Comparison of ENCODE assay signal across 7 mouse cellular contexts in genomic region chr6:112564119-112564518, GRCm38 (mm10).
DNase-seq lines count a peak whose midpoint lies in the region; ATAC-seq and TF ChIP-seq lines count a peak whose summit lies in the region.
"Not testable (repeated sequence)": the region's sequence is repeated elsewhere in the genome, so short reads cannot be mapped to it uniquely, and the experiment has no call there.

No protein-coding gene starts in this region.

- not testable (repeated sequence) for H3K4me2 ChIP-seq in limb, embryonic 14.5 days (replicated peaks; ENCODE audit: low read depth, low read length, severe bottlenecking)

- ATAC-seq in limb, embryonic 14.5 days (ENCODE audit: low FRiP score, low read depth): not testable (repeated sequence)

- WGBS in limb, embryonic 14.5 days: 64% methylated on average over 5 of the region's 5 CpGs

- TF ChIP-seq CTCF in gastrocnemius, adult 2 months (IDR thresholded peaks at IDR 0.05): not testable (repeated sequence)

- peak; percentile 59 for DNase-seq in brain, adult 2 months (ENCODE audit: low read depth, low spot score)
- DNase-seq in cerebellum, adult 11-12 months: peak; percentile 74
- DNase-seq in cerebellum, adult 9-10 months: peak; percentile 73
- peak; percentile 79 to 86 for DNase-seq in cerebellum, postnatal 25 days
- peak; percentile 61 for DNase-seq in gastrocnemius, adult 2 months
- peak; percentile 81 for DNase-seq in heart, adult 11 months
- DNase-seq in limb, embryonic 14.5 days (ENCODE audit: low spot score): peak; percentile 21

- H3K27me3 ChIP-seq in limb, embryonic 14.5 days (ENCODE audit: control insufficient read depth, insufficient read depth, low read length): not testable (repeated sequence)

- not testable (repeated sequence) for TF ChIP-seq POLR2A in limb, embryonic 14.5 days (IDR thresholded peaks at IDR 0.05; ENCODE audit: borderline replicate concordance, extremely low read depth, insufficient read depth, insufficient read length)

- intact Hi-C loops in gastrocnemius, adult 2 months (cut with DNase I): not testable (repeated sequence)

- H3K4me3 ChIP-seq in gastrocnemius, adult 2 months; limb, embryonic 14.5 days (replicated peaks; ENCODE audit: low read length): not testable (repeated sequence)

- H3K9me3 ChIP-seq in limb, embryonic 14.5 days (ENCODE audit: control insufficient read depth, low read length): not testable (repeated sequence)

- H3K27ac ChIP-seq in gastrocnemius, adult 2 months; limb, embryonic 14.5 days (replicated peaks; ENCODE audit: low read depth, low read length): not testable (repeated sequence)

- H3K4me1 ChIP-seq in limb, embryonic 14.5 days (ENCODE audit: control insufficient read depth, insufficient read depth, low read length): not testable (repeated sequence)

- H3K9ac ChIP-seq in limb, embryonic 14.5 days (ENCODE audit: low read depth, low read length, severe bottlenecking): not testable (repeated sequence)

- not testable (repeated sequence) for H3K36me3 ChIP-seq in limb, embryonic 14.5 days (ENCODE audit: control insufficient read depth, insufficient read depth, low read length)

Comparison
In these comparisons a context has a peak if more than half of its experiments do, and no peak if none do; other contexts are left out.
1. DNase-seq: peak in every context shown above with its lines; median percentile 82 in cerebellum, postnatal 25 days; 81 in heart, adult 11 months; 74 in cerebellum, adult 11-12 months; 73 in cerebellum, adult 9-10 months; 61 in gastrocnemius, adult 2 months; 59 in brain, adult 2 months; 21 in limb, embryonic 14.5 days.